Mouse (Mus musculus): Measurements from ENCODE around the gene 2300002M23Rik. TPM values are rescaled to one million over a fixed set of nuclear protein-coding genes. Genes with fewer than 3 reads are reported as not detected.

The 2300002M23Rik gene
- not detected in 2 replicates for polyA plus RNA-seq (2015; fragmentation: Nextera tagmentation; extraction: Ambion mirVana)

GRCm38 (mm10) chr17:35567150-35567549 is at the start of gene 2300002M23Rik:
TSS of gene 2300002M23Rik (plus strand) at chr17:35567450.

GRCm38 (mm10) chr17:35532901-35533300 is 34.3 kb upstream of the 2300002M23Rik start, which contains the start of gene Psors1c2:
TSS of gene Psors1c2 (plus strand) at chr17:35533201.

GRCm38 (mm10) chr17:35551881-35552414 is 15.3 kb upstream of the 2300002M23Rik start, which contains the start of gene Cdsn:
TSS of gene Cdsn (plus strand) at chr17:35552128.

GRCm38 (mm10) chr17:35601249-35601648 is 34.0 kb downstream of the 2300002M23Rik start, which contains the start of gene Sfta2:
TSS of gene Sfta2 (plus strand) at chr17:35601549.

Other genes with a start within 250 kb of the 2300002M23Rik start
- gene H2-Q1, start 247.0 kb upstream of the 2300002M23Rik start, polyA plus RNA-seq (2015; fragmentation: Nextera tagmentation; extraction: Ambion mirVana) = 0.05 TPM in 1 of 2 replicates, not detected in the other
- 1.9 and 2.7 TPM in 2 replicates for gene H2-Q2, start 225.2 kb upstream of the 2300002M23Rik start, polyA plus RNA-seq (2015; fragmentation: Nextera tagmentation; extraction: Ambion mirVana)
- 3.3 and 3.8 TPM in 2 replicates for gene H2-Q4, start 187.8 kb upstream of the 2300002M23Rik start, polyA plus RNA-seq (2015; fragmentation: Nextera tagmentation; extraction: Ambion mirVana)
- 0.25 and 0.59 TPM in 2 replicates for gene H2-Q6, start 142.6 kb upstream of the 2300002M23Rik start, polyA plus RNA-seq (2015; fragmentation: Nextera tagmentation; extraction: Ambion mirVana)
- gene H2-Q7, start 128.3 kb upstream of the 2300002M23Rik start, polyA plus RNA-seq (2015; fragmentation: Nextera tagmentation; extraction: Ambion mirVana) = 1.6 and 2.2 TPM in 2 replicates
- 1.1 and 1.3 TPM in 2 replicates for gene H2-Q10, start 97.4 kb upstream of the 2300002M23Rik start, polyA plus RNA-seq (2015; fragmentation: Nextera tagmentation; extraction: Ambion mirVana)
- gene Pou5f1, start 61.4 kb upstream of the 2300002M23Rik start, polyA plus RNA-seq (2015; fragmentation: Nextera tagmentation; extraction: Ambion mirVana) = not detected in 2 replicates
- 23.9 and 33.5 TPM in 2 replicates for gene Tcf19, start 50.6 kb upstream of the 2300002M23Rik start, polyA plus RNA-seq (2015; fragmentation: Nextera tagmentation; extraction: Ambion mirVana)
- 7.9 and 9.8 TPM in 2 replicates for gene Cchcr1, start 50.4 kb upstream of the 2300002M23Rik start, polyA plus RNA-seq (2015; fragmentation: Nextera tagmentation; extraction: Ambion mirVana)
- 0.16 TPM in 1 of 2 replicates, not detected in the other for gene Psors1c2, start 34.2 kb upstream of the 2300002M23Rik start, polyA plus RNA-seq (2015; fragmentation: Nextera tagmentation; extraction: Ambion mirVana)
- gene Cdsn, start 15.3 kb upstream of the 2300002M23Rik start, polyA plus RNA-seq (2015; fragmentation: Nextera tagmentation; extraction: Ambion mirVana) = 0.11 and 0.21 TPM in 2 replicates
- 0.59 and 0.83 TPM in 2 replicates for gene Sfta2, start 34.1 kb downstream of the 2300002M23Rik start, polyA plus RNA-seq (2015; fragmentation: Nextera tagmentation; extraction: Ambion mirVana)
- gene Gm9573, start 59.2 kb downstream of the 2300002M23Rik start, polyA plus RNA-seq (2015; fragmentation: Nextera tagmentation; extraction: Ambion mirVana) = not detected in 2 replicates
- gene Mucl3, start 76.2 kb downstream of the 2300002M23Rik start, polyA plus RNA-seq (2015; fragmentation: Nextera tagmentation; extraction: Ambion mirVana) = 0.17 and 0.31 TPM in 2 replicates
- gene Vars2, start 100.1 kb downstream of the 2300002M23Rik start, polyA plus RNA-seq (2015; fragmentation: Nextera tagmentation; extraction: Ambion mirVana) = 9.0 and 10.0 TPM in 2 replicates
- 19.8 and 20.5 TPM in 2 replicates for gene Gtf2h4, start 106.3 kb downstream of the 2300002M23Rik start, polyA plus RNA-seq (2015; fragmentation: Nextera tagmentation; extraction: Ambion mirVana)
- 37.2 and 44.1 TPM in 2 replicates for gene Ddr1, start 137.2 kb downstream of the 2300002M23Rik start, polyA plus RNA-seq (2015; fragmentation: Nextera tagmentation; extraction: Ambion mirVana)